Mouse (Mus musculus) frontal cortex, postnatal 36 days (tissue): ENCODE results near the gene Gm13691.
"Not testable (repeated sequence)": the region's sequence is repeated elsewhere in the genome, so short reads cannot be mapped to it uniquely, and the experiment has no call there.

ENCODE experiments used
- DNase-seq, 2 experiments: peaks; one replicate each; pipeline ENCODE4 v3.0.0; 2022; ENCODE audit warnings: low spot score in 2 of 2

Gene Gm13691

GRCm38 (mm10) chr2:83990253-83990652 lies at the start of gene Gm13691:
Gene Gm13691 (plus strand): TSS chr2:83990553.
- not testable (repeated sequence) for DNase-seq

DNA sequence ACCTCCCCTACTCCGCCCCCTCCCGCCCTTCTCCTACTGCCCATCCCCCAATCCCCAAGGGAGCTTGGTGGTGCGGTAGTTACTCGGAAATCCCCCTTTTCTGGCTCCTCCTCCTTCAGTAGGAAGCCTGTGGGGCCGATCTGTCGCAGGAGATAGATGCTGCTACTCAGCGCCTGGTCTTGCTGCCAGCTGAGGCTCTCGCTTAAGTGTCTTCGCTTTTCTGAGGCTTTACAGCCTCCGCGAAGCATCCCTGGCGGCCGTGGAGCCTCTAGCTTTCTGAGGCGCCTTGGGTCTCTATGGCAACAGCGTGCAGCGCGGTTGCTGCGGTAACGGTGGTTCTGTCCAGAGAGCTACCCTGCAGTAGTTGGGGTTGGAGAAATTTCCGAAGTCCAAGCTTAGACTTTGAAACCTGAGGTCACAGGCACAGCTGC lies 49.4 kb upstream of the Gm13691 start, which contains the start of gene Zswim2:
Gene Zswim2 (minus strand): TSS at position 298 of the 431 bp plus-strand sequence.
- peak; percentile 90 to 96 for DNase-seq

- no peak for DNase-seq
Observed at GRCm38 (mm10) chr2:83941378-83941777, 49.0 kb upstream of the Gm13691 start.

- DNase-seq, result no peak
Observed at GRCm38 (mm10) chr2:83941792-83942191, 48.6 kb upstream of the Gm13691 start.

- DNase-seq, result not testable (repeated sequence)
Observed at GRCm38 (mm10) chr2:83955393-83955792, 35.0 kb upstream of the Gm13691 start, which contains the start of gene Gm13698. Gene Gm13698 (plus strand): TSS chr2:83955693.

GRCm38 (mm10) chr2:83961203-83961602 lies 29.1 kb upstream of the Gm13691 start, which contains the start of gene Gm13693:
Gene Gm13693 (plus strand): TSS chr2:83961503.
- not testable (repeated sequence) for DNase-seq

GRCm38 (mm10) chr2:83967013-83967412 lies 23.3 kb upstream of the Gm13691 start, which contains the start of gene Gm13695:
Gene Gm13695 (plus strand): TSS chr2:83967313.
- DNase-seq, result not testable (repeated sequence)

DNA sequence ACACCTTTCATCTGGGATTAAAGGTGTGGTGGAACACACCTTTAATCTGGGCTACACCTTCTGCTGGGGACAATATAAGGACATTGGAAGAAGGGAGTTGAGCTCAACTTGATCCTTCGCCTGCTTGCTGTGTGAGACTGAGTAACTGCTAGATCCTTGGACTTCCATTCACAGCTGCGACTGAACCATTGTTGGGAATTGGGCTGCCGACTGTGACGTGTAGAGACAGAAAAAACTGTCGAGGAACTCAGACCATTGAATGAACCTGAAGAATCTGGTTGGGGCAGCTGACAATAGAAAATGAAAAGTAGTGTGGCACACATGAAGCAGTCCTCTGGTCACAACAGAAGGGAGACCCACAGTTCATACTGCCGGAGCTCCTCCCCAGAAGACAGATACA lies 17.5 kb upstream of the Gm13691 start, which contains the start of gene Gm13696:
Gene Gm13696 (plus strand): TSS at position 301 of the 400 bp plus-strand sequence.
- DNase-seq, result not testable (repeated sequence)

DNA sequence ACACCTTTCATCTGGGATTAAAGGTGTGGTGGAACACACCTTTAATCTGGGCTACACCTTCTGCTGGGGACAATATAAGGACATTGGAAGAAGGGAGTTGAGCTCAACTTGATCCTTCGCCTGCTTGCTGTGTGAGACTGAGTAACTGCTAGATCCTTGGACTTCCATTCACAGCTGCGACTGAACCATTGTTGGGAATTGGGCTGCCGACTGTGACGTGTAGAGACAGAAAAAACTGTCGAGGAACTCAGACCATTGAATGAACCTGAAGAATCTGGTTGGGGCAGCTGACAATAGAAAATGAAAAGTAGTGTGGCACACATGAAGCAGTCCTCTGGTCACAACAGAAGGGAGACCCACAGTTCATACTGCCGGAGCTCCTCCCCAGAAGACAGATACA lies 11.7 kb upstream of the Gm13691 start, which contains the start of gene Gm13694:
Gene Gm13694 (plus strand): TSS at position 301 of the 400 bp plus-strand sequence.
- not testable (repeated sequence) for DNase-seq

DNA sequence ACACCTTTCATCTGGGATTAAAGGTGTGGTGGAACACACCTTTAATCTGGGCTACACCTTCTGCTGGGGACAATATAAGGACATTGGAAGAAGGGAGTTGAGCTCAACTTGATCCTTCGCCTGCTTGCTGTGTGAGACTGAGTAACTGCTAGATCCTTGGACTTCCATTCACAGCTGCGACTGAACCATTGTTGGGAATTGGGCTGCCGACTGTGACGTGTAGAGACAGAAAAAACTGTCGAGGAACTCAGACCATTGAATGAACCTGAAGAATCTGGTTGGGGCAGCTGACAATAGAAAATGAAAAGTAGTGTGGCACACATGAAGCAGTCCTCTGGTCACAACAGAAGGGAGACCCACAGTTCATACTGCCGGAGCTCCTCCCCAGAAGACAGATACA lies 5.9 kb upstream of the Gm13691 start, which contains the start of gene Gm13697:
Gene Gm13697 (plus strand): TSS at position 301 of the 400 bp plus-strand sequence.
- DNase-seq, result not testable (repeated sequence)

GRCm38 (mm10) chr2:83993639-83994255 lies 3.4 kb downstream of the Gm13691 start:
- DNase-seq, result not testable (repeated sequence)

GRCm38 (mm10) chr2:83994526-83994925 lies 4.2 kb downstream of the Gm13691 start:
- not testable (repeated sequence) for DNase-seq

DNA sequence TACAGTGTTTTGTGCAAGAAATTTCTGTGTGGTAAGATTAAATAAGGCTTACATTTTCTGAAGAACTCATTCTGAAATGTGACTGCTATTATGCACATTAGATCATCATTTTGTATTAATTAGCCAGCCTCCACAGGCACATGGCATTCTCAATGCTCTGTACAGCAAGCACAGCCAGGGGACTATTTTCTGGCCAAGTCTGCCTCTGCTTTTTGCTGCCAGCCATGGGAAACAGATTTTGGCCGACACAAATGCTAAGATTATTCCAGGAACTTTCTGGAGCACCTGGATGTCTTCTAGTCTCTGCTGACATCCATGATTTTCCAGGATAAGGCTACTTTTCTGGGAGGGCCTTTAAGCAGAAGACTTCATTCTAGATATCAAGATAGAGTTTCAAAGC lies 18.6 kb downstream of the Gm13691 start:
- no peak for DNase-seq

GRCm38 (mm10) chr2:84009818-84010217 lies 19.5 kb downstream of the Gm13691 start:
- no peak for DNase-seq

GRCm38 (mm10) chr2:84014572-84014971 lies 24.2 kb downstream of the Gm13691 start:
- no peak for DNase-seq

DNA sequence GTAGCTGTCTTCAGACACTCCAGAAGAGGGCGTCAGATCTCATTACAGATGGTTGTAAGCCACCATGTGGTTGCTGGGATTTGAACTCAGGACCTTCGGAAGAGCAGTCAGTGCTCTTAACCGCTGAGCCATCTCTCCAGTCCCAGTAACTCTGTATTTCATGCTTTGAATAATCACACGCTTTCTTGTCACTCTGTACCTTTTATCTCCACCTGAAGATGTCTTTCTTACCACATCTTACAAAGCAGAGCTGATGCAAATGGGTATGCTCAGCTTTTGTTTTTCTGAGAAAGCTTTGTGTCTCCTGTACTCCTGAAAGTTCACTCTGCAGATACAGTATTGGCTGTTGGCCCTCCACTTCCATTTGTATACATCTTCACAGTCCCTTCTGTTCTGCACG lies 25.9 kb downstream of the Gm13691 start:
- DNase-seq, result not testable (repeated sequence)

DNA sequence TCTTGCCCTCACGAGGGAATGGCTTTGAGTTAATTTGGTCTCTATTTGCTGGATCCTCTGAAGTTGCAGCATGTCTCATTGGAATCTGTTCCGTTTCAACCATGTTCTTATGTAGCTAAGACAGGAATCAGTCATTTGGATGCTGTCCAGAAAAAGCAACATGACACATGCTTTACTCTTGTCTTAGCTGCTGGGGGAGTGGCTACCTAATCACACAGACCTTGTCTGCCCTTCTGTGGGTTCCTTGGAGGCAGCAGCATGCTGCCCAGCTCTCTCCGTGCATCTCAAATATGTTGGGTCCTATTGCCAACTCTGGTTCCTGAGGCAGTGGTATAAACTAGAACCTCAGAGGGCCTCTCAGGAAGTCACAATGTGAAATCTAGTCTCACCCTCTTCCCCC lies 28.0 kb downstream of the Gm13691 start:
- no peak for DNase-seq

- DNase-seq, result no peak
Observed at GRCm38 (mm10) chr2:84019519-84020305, 29.4 kb downstream of the Gm13691 start.

- DNase-seq, result peak in 1 of 2 experiments; percentile 18
Observed at GRCm38 (mm10) chr2:84021930-84022329, 31.6 kb downstream of the Gm13691 start.

- DNase-seq, result peak; percentile 48 to 67
Observed at GRCm38 (mm10) chr2:84022905-84023304, 32.6 kb downstream of the Gm13691 start.

- DNase-seq, result no peak
Observed at GRCm38 (mm10) chr2:84023319-84023718, 33.0 kb downstream of the Gm13691 start.

- no peak for DNase-seq
Observed at GRCm38 (mm10) chr2:84025217-84025616, 34.9 kb downstream of the Gm13691 start.
